Mouse (Mus musculus) neural tube, embryonic 14.5 days (tissue): ENCODE measurements around the gene Ccdc87. TPM values are rescaled to one million over a fixed set of nuclear protein-coding genes. Genes with fewer than 3 reads are reported as not detected.
"Not testable (repeated sequence)": the region's sequence is repeated elsewhere in the genome, so short reads cannot be mapped to it uniquely, and the experiment has no call there.

ENCODE experiments used
- ATAC-seq: fragments of 200-750 bp; cut with Nextera tagmentation; 2 replicates; pipeline ENCODE4 v1.8.0; 2017; ENCODE audit warnings: low read depth, mild to moderate bottlenecking, moderate TSS enrichment, moderate library complexity
- H3K27ac ChIP-seq: fragments of 300-500 bp; sonication (generic); 2 replicates; pipeline ENCODE4 v1.5.1; 2014; ENCODE audit warnings: low read depth, mild to moderate bottlenecking, control low read depth, low read length, moderate library complexity, mixed read lengths
- H3K27me3 ChIP-seq: fragments of 300-500 bp; sonication (generic); 2 replicates; pipeline ENCODE4 v1.6.1; 2014; ENCODE audit warnings: low read length; ENCODE audit not compliant: control insufficient read depth, insufficient read depth
- H3K36me3 ChIP-seq: fragments of 300-500 bp; sonication (generic); 2 replicates; pipeline ENCODE4 v1.6.1; 2014; ENCODE audit warnings: low read length, mixed read lengths; ENCODE audit not compliant: control insufficient read depth, insufficient read depth
- H3K4me1 ChIP-seq: fragments of 300-500 bp; sonication (generic); 2 replicates; pipeline ENCODE4 v1.6.1; 2014; ENCODE audit warnings: low read length; ENCODE audit not compliant: control insufficient read depth, insufficient read depth
- H3K4me2 ChIP-seq: fragments of 300-500 bp; sonication (generic); 2 replicates; pipeline ENCODE4 v1.6.1; 2014; ENCODE audit warnings: mild to moderate bottlenecking, low read depth, low read length, control low read depth
- H3K4me3 ChIP-seq: fragments of 300-500 bp; sonication (generic); 2 replicates; pipeline ENCODE4 v1.5.1; 2014; ENCODE audit warnings: low read depth, low read length, control low read depth, mixed read lengths
- H3K9ac ChIP-seq: fragments of 300-500 bp; sonication (generic); replicated peaks from 2 replicates; pipeline ENCODE4 v1.6.1; 2014; ENCODE audit warnings: low read depth, mild to moderate bottlenecking, control low read depth, low read length, mixed read lengths
- H3K9me3 ChIP-seq: fragments of 300-500 bp; sonication (generic); 2 replicates; pipeline ENCODE4 v1.6.1; 2016; ENCODE audit warnings: low read length; ENCODE audit not compliant: control insufficient read depth
- WGBS: fragments of 180-500 bp; shearing (Covaris S2); extraction: QIAGEN DNeasy Blood & Tissue Kit; methylation state at CpG from one replicate; pipeline ENCODE4 v1.1.7; 2014; 5-methylcytosine and 5-hydroxymethylcytosine counted together
- polyA plus RNA-seq: library from polyadenylated mRNA; unstranded; fragments of >200 nt; fragmentation: Nextera tagmentation; extraction: Ambion mirVana; gene quantifications from 2 replicates; pipeline ENCODE4 v1.2.1, GENCODE M21; 2014

Ccdc87 gene
- polyA plus RNA-seq, 1 experiment from 2014 or later: 0.58 TPM

DNA sequence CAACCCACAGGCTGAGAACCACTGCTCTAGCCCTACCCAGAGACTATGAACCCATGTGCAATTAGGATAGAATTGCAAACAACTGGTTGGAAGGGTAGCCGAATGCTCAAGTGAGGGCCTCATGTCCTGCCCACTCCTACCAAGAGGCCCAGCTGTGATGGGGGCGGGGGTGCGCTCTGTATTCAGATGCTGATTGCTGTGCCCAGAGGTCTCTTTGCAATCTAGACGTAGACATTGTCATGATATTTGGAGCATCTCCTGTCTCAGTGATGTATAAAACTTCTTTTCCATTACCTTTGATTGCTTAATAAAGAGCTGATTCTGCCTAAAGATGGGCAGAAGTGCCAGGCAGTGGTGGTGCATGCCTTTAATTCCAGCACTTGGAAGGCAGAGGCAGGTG is 10.6 kb downstream of the Ccdc87 start:
- 43% methylated on average over 4 of the region's 4 CpGs for WGBS
- Histone ChIP-seq H3K4me1 (0 out of 2 replicates have a peak, but pooled peaks cover 3% of the 10 kb centered on the region), H3K9ac (no peak overlapping the region), H3K4me3 (no peak overlapping the region), H3K36me3 (no peaks in the 10 kb centered on the region), H3K27me3 (no peaks in the 10 kb centered on the region), H3K4me2 (no peak overlapping the region), H3K27ac (no peak overlapping the region), H3K9me3 (no peaks in the 10 kb centered on the region)
- no peak for ATAC-seq

DNA sequence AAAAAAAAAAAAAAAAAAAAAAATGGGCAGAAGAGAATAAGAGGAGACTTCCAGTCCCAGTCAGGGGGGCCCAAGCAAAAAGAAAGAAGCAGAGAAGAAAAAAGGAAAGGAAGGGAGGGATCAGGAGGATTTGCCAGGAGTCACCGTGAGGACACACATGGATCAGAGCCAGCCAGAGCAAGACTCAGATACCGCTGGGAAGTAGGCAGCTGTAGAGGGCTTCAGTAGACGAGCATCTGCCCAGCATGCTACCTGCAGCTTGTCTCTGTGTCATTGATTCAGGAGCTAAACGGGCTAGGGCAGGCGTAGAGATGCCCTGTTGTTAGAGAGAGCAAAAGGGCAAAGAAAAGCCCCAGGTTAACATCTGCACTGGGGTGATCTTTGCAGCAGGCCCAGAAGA is 11.1 kb downstream of the Ccdc87 start:
- Histone ChIP-seq H3K9ac (no peak overlapping the region), H3K27ac (no peak overlapping the region), H3K9me3 (no peaks in the 10 kb centered on the region), H3K27me3 (no peaks in the 10 kb centered on the region), H3K36me3 (no peaks in the 10 kb centered on the region), H3K4me3 (no peak overlapping the region), H3K4me2 (no peak overlapping the region), H3K4me1 (peaks cover 3% of the 10 kb centered on the region; the same call in 1 of the 2 replicates)
- WGBS: 50% methylated on average over 5 of the region's 5 CpGs
- ATAC-seq: no peak

DNA sequence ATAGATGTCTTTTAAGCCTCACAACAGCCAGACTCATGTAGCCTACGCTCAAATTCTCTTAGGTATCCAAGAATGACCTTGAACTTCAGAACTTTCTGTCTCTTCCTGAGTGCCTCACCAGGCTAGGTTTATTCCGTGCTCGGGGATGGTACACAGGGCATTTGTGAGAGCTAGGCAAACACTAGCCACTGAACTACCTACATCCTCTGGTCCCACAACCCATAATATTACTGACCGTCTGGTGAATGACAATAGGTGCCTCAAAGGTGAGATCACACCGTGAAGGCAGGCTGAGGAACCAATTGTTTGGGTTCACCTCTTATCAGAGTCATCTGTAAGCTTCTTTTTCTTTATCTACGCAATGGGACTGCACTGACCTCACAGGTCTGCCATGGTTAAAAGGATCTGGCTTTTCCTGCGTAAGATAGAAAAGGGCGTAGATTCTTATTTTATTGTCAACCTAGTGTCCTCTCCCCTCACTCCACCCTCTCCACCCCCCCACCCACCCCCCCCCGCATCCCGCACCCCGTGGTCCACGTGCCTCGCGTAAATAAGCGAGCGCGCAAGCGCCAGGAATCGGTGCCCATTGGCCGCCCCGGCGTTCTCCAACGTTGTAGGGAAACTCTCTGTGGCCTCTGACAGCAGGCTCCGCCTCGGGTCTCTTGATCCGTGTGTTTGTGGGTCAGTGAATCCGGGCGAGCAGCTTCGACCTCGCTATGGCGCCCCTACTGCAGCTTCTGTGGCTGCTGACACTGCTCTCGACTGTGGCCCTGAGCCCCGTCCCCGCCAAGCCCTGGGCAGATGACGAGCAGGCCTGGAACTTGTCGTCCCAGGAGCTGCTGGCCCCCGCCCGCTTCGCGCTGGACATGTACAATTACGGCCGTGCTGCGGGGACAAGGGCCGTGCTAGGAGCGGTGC is 15.6 kb downstream of the Ccdc87 start, which contains the start of gene Ctsf:
Gene Ctsf, plus strand, starts transcription at position 579 of the 918 bp plus-strand sequence.
- H3K27ac ChIP-seq: peak within 1 kb of the TSS; percentile 40; the same call in 1 of the 2 replicates
- H3K4me1 ChIP-seq: peaks cover 12% of the 10 kb centered on the region; the same call in 1 of the 2 replicates
- H3K4me3 ChIP-seq: peak within 1 kb of the TSS; percentile 71
- H3K9ac ChIP-seq: peak within 1 kb of the TSS; percentile 74
- H3K9me3 ChIP-seq: no peaks in the 10 kb centered on the region
- H3K4me2 ChIP-seq: peak within 1 kb of the TSS; percentile 98
- 2% methylated on average over 45 of the region's 45 CpGs for WGBS
- no peaks in the 10 kb centered on the region for H3K36me3 ChIP-seq
- ATAC-seq: peak; percentile 91
- H3K27me3 ChIP-seq: no peaks in the 10 kb centered on the region

DNA sequence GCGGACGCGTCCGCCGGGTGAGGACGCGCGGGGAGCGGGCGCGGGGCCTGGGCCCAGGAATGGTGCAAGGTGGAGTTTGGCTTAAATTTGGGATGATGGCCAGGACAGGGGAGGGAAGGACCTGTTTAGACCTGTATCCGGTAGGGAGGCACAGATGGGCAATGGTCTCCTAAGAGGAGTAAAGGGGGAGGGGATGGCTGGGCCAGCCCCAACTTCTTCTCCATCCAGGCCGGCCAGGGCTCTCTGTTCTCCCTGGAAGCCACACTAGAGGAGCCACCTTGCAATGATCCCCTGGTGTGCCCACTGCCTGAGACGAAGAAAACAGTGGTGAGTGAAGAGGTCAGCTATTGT is 16.3 kb downstream of the Ccdc87 start:
- WGBS: under 1% methylated on average over 14 of the region's 14 CpGs
- Histone ChIP-seq H3K4me1 (peaks cover 12% of the 10 kb centered on the region; the same call in 1 of the 2 replicates), H3K9ac (peak overlapping the region; percentile 74), H3K27ac (peak overlapping the region; percentile 40; the same call in 1 of the 2 replicates), H3K9me3 (no peaks in the 10 kb centered on the region), H3K4me2 (peak overlapping the region; percentile 98), H3K36me3 (no peaks in the 10 kb centered on the region), H3K27me3 (no peaks in the 10 kb centered on the region), H3K4me3 (peak overlapping the region; percentile 71)
- ATAC-seq: peak; percentile 57

DNA sequence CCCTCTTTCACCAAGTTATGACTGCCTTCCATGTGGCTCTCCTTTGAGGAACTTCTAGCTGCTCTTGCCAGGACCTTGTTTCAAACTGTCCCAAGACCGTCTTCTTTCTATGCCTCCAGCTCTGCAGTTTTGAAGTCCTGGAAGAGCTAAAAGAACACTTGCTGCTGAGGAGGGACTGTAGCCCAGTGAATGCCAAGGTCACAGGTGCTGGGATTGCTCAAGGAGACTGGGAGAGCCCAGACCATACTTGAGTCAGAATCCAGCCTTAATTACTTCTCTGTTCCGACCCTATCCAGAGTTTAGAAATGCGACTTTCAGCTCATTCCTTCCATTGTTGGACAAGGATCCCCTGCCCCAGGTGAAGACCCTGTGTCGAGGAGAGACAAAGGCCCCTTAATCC is 16.8 kb downstream of the Ccdc87 start:
- H3K4me2 ChIP-seq: peak overlapping the region; percentile 98
- no peaks in the 10 kb centered on the region for H3K27me3 ChIP-seq
- no peak overlapping the region for H3K27ac ChIP-seq
- 0 out of 2 replicates have a peak overlapping the region, but pooled peaks have one; percentile 74 for H3K9ac ChIP-seq
- H3K4me3 ChIP-seq: peak overlapping the region; percentile 71
- peaks cover 12% of the 10 kb centered on the region; the same call in 1 of the 2 replicates for H3K4me1 ChIP-seq
- WGBS: 71% methylated on average over 4 of the region's 4 CpGs
- no peaks in the 10 kb centered on the region for H3K36me3 ChIP-seq
- ATAC-seq: no peak
- no peaks in the 10 kb centered on the region for H3K9me3 ChIP-seq

DNA sequence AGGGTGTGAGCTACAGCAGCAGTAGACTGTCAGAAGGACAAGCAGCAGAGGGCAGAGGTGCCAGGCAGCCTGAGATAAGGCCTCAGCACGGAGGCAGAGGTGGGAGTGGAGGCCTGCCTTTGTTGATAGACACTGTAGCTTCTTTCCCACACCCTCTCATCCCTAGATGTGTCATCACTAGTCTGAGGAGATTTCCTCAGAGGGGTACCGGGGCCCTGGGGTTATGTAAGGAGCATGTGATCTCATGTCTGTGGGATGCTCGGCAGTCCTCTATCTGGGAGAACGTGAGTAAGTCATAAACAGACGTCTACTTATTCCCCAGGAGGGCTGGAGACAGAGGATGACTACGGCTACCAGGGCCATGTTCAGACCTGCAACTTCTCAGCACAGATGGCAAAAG is 19.9 kb downstream of the Ccdc87 start:
- Histone ChIP-seq H3K9me3 (no peaks in the 10 kb centered on the region), H3K4me1 (peaks cover 12% of the 10 kb centered on the region; the same call in 1 of the 2 replicates), H3K27ac (no peak overlapping the region), H3K9ac (no peak overlapping the region), H3K4me3 (no peak overlapping the region), H3K36me3 (no peaks in the 10 kb centered on the region), H3K4me2 (no peak overlapping the region), H3K27me3 (no peaks in the 10 kb centered on the region)
- WGBS: 70% methylated on average over 6 of the region's 6 CpGs
- ATAC-seq: no peak

DNA sequence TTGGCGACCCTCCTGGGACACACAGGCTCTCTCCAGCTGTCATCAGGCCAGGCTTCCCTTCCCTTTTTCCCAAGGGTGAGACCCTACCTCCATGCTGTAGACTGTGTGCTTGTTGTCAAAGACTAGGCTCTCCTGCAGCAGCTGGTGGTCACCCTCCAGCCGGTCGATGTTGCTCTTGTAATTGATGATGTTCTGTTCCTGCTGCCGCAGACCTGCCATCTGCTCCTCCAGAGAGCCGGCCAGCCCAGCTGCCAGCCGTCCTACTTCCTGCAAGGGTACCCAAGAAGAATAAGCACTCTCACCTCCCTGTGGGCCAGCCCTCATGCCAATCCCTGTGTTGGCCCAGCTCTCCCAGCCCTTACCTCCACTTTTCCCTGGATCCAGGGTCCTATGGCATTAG is 23.9 kb downstream of the Ccdc87 start:
- 56% methylated on average over 6 of the region's 6 CpGs for WGBS
- Histone ChIP-seq H3K27me3 (no peaks in the 10 kb centered on the region), H3K4me1 (no peaks in the 10 kb centered on the region), H3K27ac (no peak overlapping the region), H3K4me3 (no peak overlapping the region), H3K4me2 (no peak overlapping the region), H3K9me3 (no peaks in the 10 kb centered on the region), H3K9ac (no peak overlapping the region), H3K36me3 (no peaks in the 10 kb centered on the region)
- no peak for ATAC-seq

DNA sequence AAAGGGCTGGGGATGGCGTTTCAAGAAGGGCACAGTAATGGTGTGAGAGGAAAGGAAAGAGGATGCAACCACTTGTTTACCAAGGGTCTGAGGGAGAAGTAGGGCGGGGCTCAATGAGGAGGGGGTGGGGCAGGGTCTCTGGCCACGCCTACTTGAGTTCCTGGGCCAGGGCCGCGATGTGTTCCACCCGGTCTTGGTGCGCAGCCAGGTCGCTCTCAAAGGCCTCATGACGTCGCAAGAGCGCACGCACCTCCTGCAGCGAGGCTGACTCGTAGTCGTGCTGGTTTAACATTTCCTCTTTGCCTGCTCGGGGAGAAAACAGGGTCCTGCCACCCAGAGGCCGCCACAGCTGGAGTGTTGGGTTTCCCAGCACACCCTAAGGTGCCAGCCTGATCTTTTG is 26.0 kb downstream of the Ccdc87 start:
- Histone ChIP-seq H3K4me1 (no peaks in the 10 kb centered on the region), H3K36me3 (no peaks in the 10 kb centered on the region), H3K9ac (no peak overlapping the region), H3K4me3 (no peak overlapping the region), H3K4me2 (peak overlapping the region; percentile 18; the same call in 1 of the 2 replicates), H3K27me3 (no peaks in the 10 kb centered on the region), H3K27ac (no peak overlapping the region), H3K9me3 (no peaks in the 10 kb centered on the region)
- WGBS: 7% methylated on average over 17 of the region's 17 CpGs
- no peak for ATAC-seq

DNA sequence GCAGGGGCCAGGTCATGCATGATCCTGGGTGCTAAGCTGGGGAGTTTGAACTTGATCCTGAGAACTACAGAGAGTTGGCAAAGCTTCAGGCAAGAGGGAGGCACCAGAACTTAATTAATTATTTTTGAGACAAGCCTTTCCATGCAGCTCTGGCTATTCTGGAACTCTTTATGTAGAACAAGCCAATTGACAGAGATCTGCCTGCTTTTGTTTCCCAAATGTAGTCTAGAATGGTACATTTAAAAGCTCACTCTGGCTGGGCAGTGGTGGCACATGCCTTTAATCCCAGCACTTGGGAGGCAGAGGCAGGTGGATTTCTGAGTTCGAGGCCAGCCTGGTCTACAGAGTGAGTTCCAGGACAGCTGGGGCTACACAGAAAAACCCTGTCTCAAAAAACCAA is 35.4 kb downstream of the Ccdc87 start:
- H3K4me2 ChIP-seq, H3K9me3 ChIP-seq, H3K4me3 ChIP-seq, H3K27ac ChIP-seq, H3K36me3 ChIP-seq, H3K9ac ChIP-seq, H3K27me3 ChIP-seq, ATAC-seq: not testable (repeated sequence)
- H3K4me1 ChIP-seq: peaks cover 11% of the 10 kb centered on the region; the same call in 1 of the 2 replicates
- 94% methylated on average over 1 of the region's 1 CpGs for WGBS
